Comparison of ENCODE assay signal across 9 mouse cellular contexts in the genomic region with DNA sequence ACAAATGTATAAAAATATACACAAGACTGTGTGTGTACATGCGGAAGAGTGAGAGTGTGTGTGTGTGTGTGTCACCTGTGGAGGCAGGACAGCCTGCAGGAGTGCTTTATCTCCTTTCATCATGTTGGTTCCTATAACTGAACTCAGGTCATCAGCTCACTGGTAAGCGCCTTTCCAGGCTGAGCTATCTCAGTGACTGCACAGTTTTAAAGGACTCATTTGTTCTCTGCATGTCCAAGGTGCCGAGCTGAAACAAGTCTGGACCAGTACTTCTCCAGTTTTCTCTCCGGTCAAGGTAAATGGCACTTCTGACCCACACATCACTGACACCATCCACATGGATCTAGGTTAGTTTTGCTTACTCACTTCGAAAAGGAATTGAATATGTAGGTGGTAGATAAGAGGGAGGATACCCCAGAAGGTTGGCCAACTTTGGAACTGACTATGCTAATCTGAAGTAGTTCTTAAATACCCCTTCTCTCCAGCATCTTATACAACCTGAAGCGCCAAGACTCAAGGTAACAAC. TPM values are rescaled to one million over a fixed set of nuclear protein-coding genes. Genes with fewer than 3 reads are reported as not detected.
DNase-seq lines count a peak whose midpoint lies in the region; ATAC-seq and TF ChIP-seq lines count a peak whose summit lies in the region.
"Had no signal": no experiment of that assay in that cellular context is flagged by ENCODE, and none has a peak within 500 bp of the region (broad histone marks: within the 10 kb centered on the region; RNA-seq: fewer than 3 reads in every experiment).

No protein-coding gene starts in this region.

- WGBS in neural tube, embryonic 11.5 days: 90% methylated on average over 6 of the region's 6 CpGs
- WGBS in hindbrain, embryonic 12.5 days: 90% methylated on average over 6 of the region's 6 CpGs
- WGBS in liver, embryonic 14.5 days (ENCODE audit: insufficient replicate concordance): 34% methylated on average over 6 of the region's 6 CpGs
- 69% methylated on average over 6 of the region's 6 CpGs for WGBS in stomach, postnatal 0 days

- H3K4me2 ChIP-seq in neural tube, embryonic 11.5 days (ENCODE audit: low read depth): peak overlapping the region; percentile 72
- peak overlapping the region; percentile 77; the same call in 1 of the 2 replicates for H3K4me2 ChIP-seq in hindbrain, embryonic 12.5 days (replicated peaks)
- peak overlapping the region; percentile 95 for H3K4me2 ChIP-seq in liver, embryonic 14.5 days (ENCODE audit: low read depth)
- peak overlapping the region; percentile 91; the same call in 1 of the 2 replicates for H3K4me2 ChIP-seq in stomach, postnatal 0 days (replicated peaks; ENCODE audit: low read depth)

- H3K4me3 ChIP-seq in neural tube, embryonic 11.5 days (ENCODE audit: low read depth, low read length): no peak overlapping the region
- no peak overlapping the region for H3K4me3 ChIP-seq in hindbrain, embryonic 12.5 days
- H3K4me3 ChIP-seq in liver, embryonic 14.5 days (ENCODE audit: insufficient read depth in 1 of 2, low read depth in 2 of 2, low read length in 2 of 2): peak overlapping the region in 1 of 2 experiments; percentile 88; a peak in 2 of 4 replicates
- H3K4me3 ChIP-seq in stomach, postnatal 0 days (ENCODE audit: low read depth, low read length): no peak overlapping the region

- no peaks in the 10 kb centered on the region for H3K27me3 ChIP-seq in neural tube, embryonic 11.5 days (ENCODE audit: control insufficient read depth, insufficient read depth, low read length)
- H3K27me3 ChIP-seq in hindbrain, embryonic 12.5 days: no peaks in the 10 kb centered on the region
- H3K27me3 ChIP-seq in liver, embryonic 14.5 days (ENCODE audit: control insufficient read depth, insufficient read depth, low read length): no peaks in the 10 kb centered on the region
- no peaks in the 10 kb centered on the region for H3K27me3 ChIP-seq in stomach, postnatal 0 days (ENCODE audit: control insufficient read depth, insufficient read depth, low read length)

- H3K4me1 ChIP-seq in neural tube, embryonic 11.5 days (ENCODE audit: control insufficient read depth, insufficient read depth, low read length): peaks cover 7% of the 10 kb centered on the region
- H3K4me1 ChIP-seq in hindbrain, embryonic 12.5 days: peaks cover 38% of the 10 kb centered on the region
- H3K4me1 ChIP-seq in liver, embryonic 14.5 days (replicated peaks; ENCODE audit: control insufficient read depth in 2 of 2, insufficient read depth in 2 of 2, low read length in 1 of 2): peaks cover 17 to 30% of the 10 kb centered on the region in 2 experiments
- H3K4me1 ChIP-seq in stomach, postnatal 0 days (replicated peaks; ENCODE audit: control insufficient read depth, insufficient read depth): peaks cover 6% of the 10 kb centered on the region; the same call in 1 of the 2 replicates

- TF ChIP-seq EP300 in liver, embryonic 14.5 days (IDR thresholded peaks at IDR 0.05; ENCODE audit: low read depth): peak; percentile 30; the same call in 1 of the 2 replicates
- TF ChIP-seq EP300 in stomach, postnatal 0 days (optimal IDR thresholded peaks at IDR 0.05): no peak

- no peak overlapping the region for H3K27ac ChIP-seq in neural tube, embryonic 11.5 days (ENCODE audit: low read depth, low read length)
- H3K27ac ChIP-seq in hindbrain, embryonic 12.5 days: no peak overlapping the region
- H3K27ac ChIP-seq in liver, embryonic 14.5 days: peak overlapping the region; percentile 43
- no peak overlapping the region for H3K27ac ChIP-seq in stomach, postnatal 0 days (replicated peaks)

- no peaks in the 10 kb centered on the region for H3K9me3 ChIP-seq in neural tube, embryonic 11.5 days (ENCODE audit: control insufficient read depth, low read length)
- no peaks in the 10 kb centered on the region for H3K9me3 ChIP-seq in hindbrain, embryonic 12.5 days (replicated peaks)
- no peaks in the 10 kb centered on the region for H3K9me3 ChIP-seq in liver, embryonic 14.5 days (ENCODE audit: control insufficient read depth, low read length)
- no peaks in the 10 kb centered on the region for H3K9me3 ChIP-seq in stomach, postnatal 0 days (ENCODE audit: control insufficient read depth, low read length)

- TF ChIP-seq CTCF in liver, embryonic 14.5 days (IDR thresholded peaks at IDR 0.05; ENCODE audit: low read depth): no peak
- TF ChIP-seq CTCF in stomach, postnatal 0 days (IDR thresholded peaks at IDR 0.05; ENCODE audit: low read depth): no peak

- DNase-seq in neural tube, embryonic 11.5 days (ENCODE audit: low spot score): no peak
- DNase-seq in neural tube, embryonic 10.5 days (ENCODE audit: extremely low spot score, low spot score): no peak
- peak in 2 of 3 experiments; percentile 34 to 38 for DNase-seq in liver, embryonic 14.5 days (ENCODE audit: low read depth in 3 of 3, low spot score in 3 of 3)
- no peak for DNase-seq in stomach, postnatal 0 days (ENCODE audit: low spot score)
- no peak for DNase-seq in frontal cortex, postnatal 10 days (ENCODE audit: low spot score in 2 of 2)
- DNase-seq in thymus, adult 18-20 months: no peak
- DNase-seq in B cell, adult 2 months: no peak
- DNase-seq: cerebellum, adult 9-10 months had no signal

- no peak for ATAC-seq in neural tube, embryonic 11.5 days (ENCODE audit: insufficient read depth, low FRiP score, low TSS enrichment)
- no peak for ATAC-seq in hindbrain, embryonic 12.5 days (ENCODE audit: low FRiP score)
- no peak for ATAC-seq in liver, embryonic 14.5 days (ENCODE audit: insufficient read depth)
- no peak for ATAC-seq in stomach, postnatal 0 days (ENCODE audit: low FRiP score, low TSS enrichment)

- no peak overlapping the region for H3K9ac ChIP-seq in neural tube, embryonic 11.5 days (ENCODE audit: low read length)
- no peak overlapping the region for H3K9ac ChIP-seq in hindbrain, embryonic 12.5 days
- peak overlapping the region; percentile 6; the same call in 1 of the 2 replicates for H3K9ac ChIP-seq in liver, embryonic 14.5 days (replicated peaks)
- no peak overlapping the region for H3K9ac ChIP-seq in stomach, postnatal 0 days (ENCODE audit: low read length)

- no peaks in the 10 kb centered on the region for H3K36me3 ChIP-seq in neural tube, embryonic 11.5 days (ENCODE audit: control insufficient read depth, insufficient read depth, low read length)
- H3K36me3 ChIP-seq in hindbrain, embryonic 12.5 days: no peaks in the 10 kb centered on the region
- no peaks in the 10 kb centered on the region for H3K36me3 ChIP-seq in liver, embryonic 14.5 days (replicated peaks; ENCODE audit: control insufficient read depth, insufficient read depth, low read depth)
- H3K36me3 ChIP-seq in stomach, postnatal 0 days (ENCODE audit: control insufficient read depth, insufficient read depth, low read length): no peaks in the 10 kb centered on the region

RNA-seq across cellular contexts. Expression of a gene that starts 2.5 kb away (rescaled TPM):
- 7.8 and 8.8 TPM in 2 replicates for polyA plus RNA-seq in neural tube, embryonic 11.5 days (2014; fragmentation: Nextera tagmentation; extraction: Ambion mirVana)
- polyA plus RNA-seq in hindbrain, embryonic 12.5 days (2016; fragmentation: Nextera tagmentation; extraction: Ambion mirVana): 10.3 and 10.4 TPM in 2 replicates
- polyA plus RNA-seq in liver, embryonic 14.5 days (2012; rRNA removed): 1.7 and 1.9 TPM in 2 replicates
- polyA plus RNA-seq in liver, embryonic 14.5 days (2014; fragmentation: Nextera tagmentation; extraction: Ambion mirVana): 1.9 and 2.6 TPM in 2 replicates
- polyA plus RNA-seq in stomach, postnatal 0 days (2015; fragmentation: Nextera tagmentation; extraction: Ambion mirVana): 3.6 and 4.3 TPM in 2 replicates

Comparison
In these comparisons a context has a peak if more than half of its experiments do, and no peak if none do; other contexts are left out.
1. DNase-seq: peak in liver, embryonic 14.5 days (2 of 3); none in neural tube, embryonic 11.5 days (single experiment), neural tube, embryonic 10.5 days (single experiment), stomach, postnatal 0 days (single experiment), frontal cortex, postnatal 10 days (0 of 2), thymus, adult 18-20 months (0 of 2) and B cell, adult 2 months (0 of 2).
2. Peak in every context shown above with its lines, with median percentiles within 50 percentile points of each other: H3K4me2 ChIP-seq.